Mouse (Mus musculus): Measurements from ENCODE around the gene Cbx5. TPM values are rescaled to one million over a fixed set of nuclear protein-coding genes. Genes with fewer than 3 reads are reported as not detected.
A peak's percentile ranks its signal among the peaks of the same experiment; 100 is the strongest.

The Cbx5 gene
- polyA plus RNA-seq, 1 experiment from 2014 or later, result 127 TPM

- Histone ChIP-seq H3K36me3 (no peaks in the 10 kb centered on the region), H3K4me1 (replicated peaks) (peaks cover 16% of the 10 kb centered on the region), H3K4me2 (no peak overlapping the region), H3K27ac (replicated peaks) (no peak overlapping the region), H3K9ac (no peak overlapping the region), H3K4me3 (no peak overlapping the region), H3K27me3 (peaks cover 71% of the 10 kb centered on the region), H3K9me3 (no peaks in the 10 kb centered on the region)
- WGBS, result 6% methylated on average over 12 of the region's 12 CpGs
- ATAC-seq (ENCODE audit: low FRiP score, low read depth), result no peak
Measured at GRCm38 (mm10) chr15:103178137-103178536, 61.5 kb downstream of the Cbx5 start.

- Histone ChIP-seq H3K27me3 (peaks cover 76% of the 10 kb centered on the region), H3K4me2 (no peak overlapping the region), H3K27ac (replicated peaks) (no peak overlapping the region), H3K9me3 (no peaks in the 10 kb centered on the region), H3K9ac (no peak overlapping the region), H3K36me3 (no peaks in the 10 kb centered on the region), H3K4me3 (no peak overlapping the region), H3K4me1 (replicated peaks) (peaks cover 11% of the 10 kb centered on the region)
- WGBS, result 4% methylated on average over 12 of the region's 12 CpGs
- no peak for ATAC-seq (ENCODE audit: low FRiP score, low read depth)
Measured at GRCm38 (mm10) chr15:103177611-103178041, 62.0 kb downstream of the Cbx5 start.

GRCm38 (mm10) chr15:103176874-103177421, 62.7 kb downstream of the Cbx5 start:
- peaks cover 10% of the 10 kb centered on the region; the same call in 1 of the 2 replicates for H3K4me1 ChIP-seq (replicated peaks)
- WGBS, result 2% methylated on average over 18 of the region's 18 CpGs
- H3K9me3 ChIP-seq, result no peaks in the 10 kb centered on the region
- no peak overlapping the region for H3K27ac ChIP-seq (replicated peaks)
- no peaks in the 10 kb centered on the region for H3K36me3 ChIP-seq
- H3K4me3 ChIP-seq, result no peak overlapping the region
- H3K27me3 ChIP-seq, result peaks cover 83% of the 10 kb centered on the region
- peak; percentile 71 for ATAC-seq (ENCODE audit: low FRiP score, low read depth)
- no peak overlapping the region for H3K9ac ChIP-seq
- 0 out of 2 replicates have a peak overlapping the region, but pooled peaks have one; percentile 5 for H3K4me2 ChIP-seq

- Histone ChIP-seq H3K27ac (replicated peaks) (no peak overlapping the region), H3K27me3 (peaks cover 85% of the 10 kb centered on the region), H3K9ac (no peak overlapping the region), H3K4me2 (no peak overlapping the region), H3K4me3 (no peak overlapping the region), H3K4me1 (replicated peaks) (peaks cover 32% of the 10 kb centered on the region), H3K9me3 (no peaks in the 10 kb centered on the region), H3K36me3 (no peaks in the 10 kb centered on the region)
- ATAC-seq (ENCODE audit: low FRiP score, low read depth), result no peak
- WGBS, result 65% methylated on average over 5 of the region's 5 CpGs
Measured at GRCm38 (mm10) chr15:103173251-103173650, 66.4 kb downstream of the Cbx5 start.

DNA sequence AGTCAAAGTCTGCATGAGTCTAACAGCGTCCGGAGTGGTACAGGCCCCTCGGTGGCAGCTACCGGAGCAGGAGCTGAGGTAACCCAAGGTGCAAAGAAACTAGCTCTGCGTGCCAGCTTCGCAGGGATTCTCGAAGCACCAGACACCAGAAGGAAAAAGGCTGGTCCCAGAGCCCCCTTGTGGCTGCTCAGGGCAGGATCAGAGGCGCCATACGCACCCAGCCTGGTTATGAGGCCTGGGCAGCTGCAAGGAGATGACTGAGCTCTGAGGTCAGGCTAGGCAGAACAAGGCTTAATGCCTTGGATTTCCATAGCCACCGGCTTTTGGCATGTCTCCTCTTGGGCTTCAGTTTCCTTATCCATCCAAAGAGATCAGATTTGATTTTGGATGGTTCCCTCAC, 67.1 kb downstream of the Cbx5 start:
- Histone ChIP-seq H3K9me3 (no peaks in the 10 kb centered on the region), H3K4me2 (no peak overlapping the region), H3K9ac (no peak overlapping the region), H3K27ac (replicated peaks) (no peak overlapping the region), H3K36me3 (no peaks in the 10 kb centered on the region), H3K4me1 (replicated peaks) (peaks cover 33% of the 10 kb centered on the region), H3K4me3 (no peak overlapping the region), H3K27me3 (peaks cover 82% of the 10 kb centered on the region)
- WGBS, result 8% methylated on average over 10 of the region's 10 CpGs
- ATAC-seq (ENCODE audit: low FRiP score, low read depth), result no peak

- H3K4me2 ChIP-seq, result no peak overlapping the region
- peaks cover 26% of the 10 kb centered on the region for H3K4me1 ChIP-seq (replicated peaks)
- no peak overlapping the region for H3K4me3 ChIP-seq
- WGBS, result 14% methylated on average over 8 of the region's 8 CpGs
- no peak overlapping the region for H3K27ac ChIP-seq (replicated peaks)
- H3K27me3 ChIP-seq, result peaks cover 76% of the 10 kb centered on the region
- no peaks in the 10 kb centered on the region for H3K9me3 ChIP-seq
- no peaks in the 10 kb centered on the region for H3K36me3 ChIP-seq
- no peak for ATAC-seq (ENCODE audit: low FRiP score, low read depth)
- no peak overlapping the region for H3K9ac ChIP-seq
Measured at GRCm38 (mm10) chr15:103171276-103171675, 68.3 kb downstream of the Cbx5 start.

- no peak for ATAC-seq (ENCODE audit: low FRiP score, low read depth)
Measured at GRCm38 (mm10) chr15:103170316-103170679, 69.3 kb downstream of the Cbx5 start.

GRCm38 (mm10) chr15:103169612-103170315, 69.9 kb downstream of the Cbx5 start:
- ATAC-seq (ENCODE audit: low FRiP score, low read depth), result no peak
- H3K4me3 ChIP-seq, result peak overlapping the region; percentile 46
- no peak overlapping the region for H3K9ac ChIP-seq
- H3K4me1 ChIP-seq (replicated peaks), result peaks cover 38% of the 10 kb centered on the region
- no peaks in the 10 kb centered on the region for H3K9me3 ChIP-seq
- peak overlapping the region; percentile 90 for H3K4me2 ChIP-seq
- H3K27me3 ChIP-seq, result peaks cover 61% of the 10 kb centered on the region
- H3K27ac ChIP-seq (replicated peaks), result peak overlapping the region; percentile 70
- WGBS, result 3% methylated on average over 26 of the region's 26 CpGs
- H3K36me3 ChIP-seq, result no peaks in the 10 kb centered on the region

More at GRCm38 (mm10) chr15:103170316-103170679, 69.3 kb downstream of the Cbx5 start:
- Histone ChIP-seq H3K4me2 (peak overlapping the region; percentile 90), H3K27me3 (peaks cover 66% of the 10 kb centered on the region), H3K4me1 (replicated peaks) (peaks cover 34% of the 10 kb centered on the region), H3K27ac (replicated peaks) (peak overlapping the region; percentile 70; the same call in 1 of the 2 replicates), H3K4me3 (peak overlapping the region; percentile 46), H3K9me3 (no peaks in the 10 kb centered on the region), H3K9ac (no peak overlapping the region), H3K36me3 (no peaks in the 10 kb centered on the region)
- WGBS, result 6% methylated on average over 16 of the region's 16 CpGs

- Histone ChIP-seq H3K4me3 (peak overlapping the region; percentile 46), H3K9me3 (no peaks in the 10 kb centered on the region), H3K9ac (peak overlapping the region; percentile 43), H3K4me1 (replicated peaks) (peaks cover 38% of the 10 kb centered on the region), H3K4me2 (peak overlapping the region; percentile 90), H3K27me3 (peaks cover 53% of the 10 kb centered on the region), H3K36me3 (no peaks in the 10 kb centered on the region), H3K27ac (replicated peaks) (peak overlapping the region; percentile 70)
- no peak for ATAC-seq (ENCODE audit: low FRiP score, low read depth)
- under 1% methylated on average over 63 of the region's 63 CpGs for WGBS
Measured at GRCm38 (mm10) chr15:103168801-103169611, 70.6 kb downstream of the Cbx5 start.

GRCm38 (mm10) chr15:103167786-103168185, 71.8 kb downstream of the Cbx5 start:
- peaks cover 43% of the 10 kb centered on the region for H3K4me1 ChIP-seq (replicated peaks)
- no peaks in the 10 kb centered on the region for H3K9me3 ChIP-seq
- H3K27me3 ChIP-seq, result peaks cover 41% of the 10 kb centered on the region
- H3K27ac ChIP-seq (replicated peaks), result peak overlapping the region; percentile 70
- ATAC-seq (ENCODE audit: low FRiP score, low read depth), result no peak
- H3K4me3 ChIP-seq, result 0 out of 2 replicates have a peak overlapping the region, but pooled peaks have one; percentile 10
- H3K9ac ChIP-seq, result no peak overlapping the region
- WGBS, result 24% methylated on average over 3 of the region's 3 CpGs
- H3K36me3 ChIP-seq, result no peaks in the 10 kb centered on the region
- peak overlapping the region; percentile 90 for H3K4me2 ChIP-seq

DNA sequence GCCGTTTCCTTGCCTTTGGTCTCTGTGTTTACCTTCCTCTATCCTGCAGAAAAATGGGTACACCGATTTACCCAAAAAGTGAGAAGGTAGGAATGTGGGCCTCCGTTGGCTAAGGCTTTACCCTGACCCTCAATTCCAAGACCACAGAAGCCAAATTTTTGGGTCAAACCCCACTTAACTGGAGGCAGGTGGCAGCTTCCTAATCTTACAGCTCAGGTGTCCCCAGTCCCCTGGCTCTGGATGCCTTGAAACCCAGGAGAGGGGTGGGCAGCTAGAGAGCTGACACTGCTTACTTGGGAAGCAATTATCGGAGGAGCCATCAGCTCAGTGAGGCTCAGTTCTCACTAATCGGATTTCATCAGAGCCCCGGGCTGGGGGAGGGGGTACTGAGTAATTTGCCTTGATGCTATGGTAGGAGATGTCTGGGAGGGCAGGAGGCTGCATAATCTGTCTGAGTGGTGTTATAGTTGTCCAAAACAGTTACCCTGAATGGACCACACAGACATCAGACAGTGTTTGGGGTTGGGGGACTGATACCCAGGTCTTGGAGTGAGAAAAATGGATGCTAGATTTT, 72.5 kb downstream of the Cbx5 start, which contains the start of gene Smug1:
TSS of gene Smug1 (minus strand) at position 51 of the 574 bp plus-strand sequence.
- 0 out of 2 replicates have a peak within 1 kb of the TSS, but pooled peaks have one; percentile 10 for H3K4me3 ChIP-seq
- 37% methylated on average over 6 of the region's 6 CpGs for WGBS
- H3K4me2 ChIP-seq, result peak within 1 kb of the TSS; percentile 90
- H3K4me1 ChIP-seq (replicated peaks), result peaks cover 49% of the 10 kb centered on the region
- H3K9me3 ChIP-seq, result no peaks in the 10 kb centered on the region
- H3K27ac ChIP-seq (replicated peaks), result peak within 1 kb of the TSS; percentile 70
- H3K9ac ChIP-seq, result peak within 1 kb of the TSS; percentile 8; the same call in 1 of the 2 replicates
- no peaks in the 10 kb centered on the region for H3K36me3 ChIP-seq
- H3K27me3 ChIP-seq, result peaks cover 35% of the 10 kb centered on the region
- ATAC-seq (ENCODE audit: low FRiP score, low read depth), result no peak
